Mouse (Mus musculus): ENCODE data around the gene Clip2.
A peak's percentile ranks its signal among the peaks of the same experiment; 100 is the strongest.
"Not testable (repeated sequence)": the region's sequence is repeated elsewhere in the genome, so short reads cannot be mapped to it uniquely, and the experiment has no call there.

Clip2 gene

GRCm38 (mm10) chr5:134490465-134490864 lies 61.8 kb downstream of the Clip2 start:
- DNase-seq (ENCODE audit: low read depth, low spot score): peak; percentile 49

- DNase-seq (ENCODE audit: low read depth, low spot score): peak; percentile 32
Measured at GRCm38 (mm10) chr5:134489583-134489982, 62.7 kb downstream of the Clip2 start.

GRCm38 (mm10) chr5:134488596-134488995 lies 63.6 kb downstream of the Clip2 start:
- DNase-seq (ENCODE audit: low read depth, low spot score): no peak

GRCm38 (mm10) chr5:134488042-134488441 lies 64.2 kb downstream of the Clip2 start:
- DNase-seq (ENCODE audit: low read depth, low spot score): no peak

- DNase-seq (ENCODE audit: low read depth, low spot score): peak; percentile 92
Measured at GRCm38 (mm10) chr5:134485900-134486665, 66.2 kb downstream of the Clip2 start.

- DNase-seq (ENCODE audit: low read depth, low spot score): no peak
Measured at GRCm38 (mm10) chr5:134485183-134485730, 67.0 kb downstream of the Clip2 start.

- no peak for DNase-seq (ENCODE audit: low read depth, low spot score)
Measured at GRCm38 (mm10) chr5:134483291-134483690, 68.9 kb downstream of the Clip2 start.

- DNase-seq (ENCODE audit: low read depth, low spot score): no peak
Measured at GRCm38 (mm10) chr5:134482331-134482730, 69.9 kb downstream of the Clip2 start.

- not testable (repeated sequence) for DNase-seq (ENCODE audit: low read depth, low spot score)
Measured at GRCm38 (mm10) chr5:134478886-134479285, 73.3 kb downstream of the Clip2 start.

- DNase-seq (ENCODE audit: low read depth, low spot score): not testable (repeated sequence)
Measured at GRCm38 (mm10) chr5:134475686-134476085, 76.5 kb downstream of the Clip2 start.

GRCm38 (mm10) chr5:134475006-134475605 lies 77.1 kb downstream of the Clip2 start:
- no peak for DNase-seq (ENCODE audit: low read depth, low spot score)

GRCm38 (mm10) chr5:134473902-134474301 lies 78.3 kb downstream of the Clip2 start:
- DNase-seq (ENCODE audit: low read depth, low spot score): no peak

GRCm38 (mm10) chr5:134470538-134471169 lies 81.6 kb downstream of the Clip2 start:
- no peak for DNase-seq (ENCODE audit: low read depth, low spot score)

GRCm38 (mm10) chr5:134469559-134470150 lies 82.6 kb downstream of the Clip2 start:
- DNase-seq (ENCODE audit: low read depth, low spot score): no peak

- DNase-seq (ENCODE audit: low read depth, low spot score): no peak
Measured at GRCm38 (mm10) chr5:134468158-134468765, 84.0 kb downstream of the Clip2 start.

GRCm38 (mm10) chr5:134467030-134467549 lies 85.1 kb downstream of the Clip2 start:
- no peak for DNase-seq (ENCODE audit: low read depth, low spot score)

GRCm38 (mm10) chr5:134466296-134467029 lies 85.8 kb downstream of the Clip2 start:
- no peak for DNase-seq (ENCODE audit: low read depth, low spot score)

- no peak for DNase-seq (ENCODE audit: low read depth, low spot score)
Measured at GRCm38 (mm10) chr5:134465197-134465596, 87.0 kb downstream of the Clip2 start.

- DNase-seq (ENCODE audit: low read depth, low spot score): no peak
Measured at GRCm38 (mm10) chr5:134464225-134464624, 88.0 kb downstream of the Clip2 start.

GRCm38 (mm10) chr5:134462731-134463130 lies 89.5 kb downstream of the Clip2 start:
- no peak for DNase-seq (ENCODE audit: low read depth, low spot score)

GRCm38 (mm10) chr5:134462316-134462715 lies 89.9 kb downstream of the Clip2 start:
- no peak for DNase-seq (ENCODE audit: low read depth, low spot score)
